Mouse (Mus musculus) brown adipose tissue, adult 24 weeks (tissue): ENCODE measurements around the gene Ptger4. TPM values are rescaled to one million over a fixed set of nuclear protein-coding genes. Genes with fewer than 3 reads are reported as not detected.
A peak's percentile ranks its signal among the peaks of the same experiment; 100 is the strongest.

ENCODE experiments used
- H3K27ac ChIP-seq: fragments of 200-500 bp; replicated peaks from 2 replicates; pipeline ENCODE4 v1.5.1; 2012; ENCODE audit warnings: low read depth, mild to moderate bottlenecking, low read length
- H3K4me1 ChIP-seq: fragments of 200-500 bp; 2 replicates; pipeline ENCODE4 v1.6.1; 2012; ENCODE audit warnings: low read length, mixed read lengths; ENCODE audit not compliant: control insufficient read depth, insufficient read depth, insufficient read length
- H3K4me3 ChIP-seq: fragments of 200-500 bp; 2 replicates; pipeline ENCODE4 v1.5.1; 2012; ENCODE audit warnings: low read depth, mild to moderate bottlenecking, low read length, moderate library complexity; ENCODE audit not compliant: insufficient read depth
- polyA plus RNA-seq: library from polyadenylated mRNA; stranded (reverse); fragments of >200 nt; gene quantifications from 2 replicates; pipeline ENCODE4 v1.2.4, GENCODE M21; 2012; ENCODE audit not compliant: missing spikeins, insufficient read depth, insufficient read length

The Ptger4 gene
- 2.6 and 3.1 TPM in 2 replicates for polyA plus RNA-seq

- Histone ChIP-seq H3K27ac (peak within 1 kb of the TSS; percentile 83), H3K4me1 (peaks cover 11% of the 10 kb centered on the region), H3K4me3 (peak within 1 kb of the TSS; percentile 90)
Measured at GRCm38 (mm10) chr15:5243959-5244905, at the start of gene Ptger4. Gene Ptger4 (minus strand): TSS chr15:5244187.

GRCm38 (mm10) chr15:5288412-5288811 is 44.4 kb upstream of the Ptger4 start:
- Histone ChIP-seq H3K4me3 (no peak overlapping the region), H3K4me1 (no peaks in the 10 kb centered on the region), H3K27ac (no peak overlapping the region)

GRCm38 (mm10) chr15:5287072-5287471 is 43.1 kb upstream of the Ptger4 start:
- Histone ChIP-seq H3K4me1 (no peaks in the 10 kb centered on the region), H3K4me3 (no peak overlapping the region), H3K27ac (no peak overlapping the region)

- Histone ChIP-seq H3K27ac (no peak overlapping the region), H3K4me1 (peaks cover 5% of the 10 kb centered on the region), H3K4me3 (no peak overlapping the region)
Measured at GRCm38 (mm10) chr15:5281316-5281715, 37.3 kb upstream of the Ptger4 start.

GRCm38 (mm10) chr15:5279831-5280230 is 35.8 kb upstream of the Ptger4 start:
- H3K4me3 ChIP-seq: no peak overlapping the region
- peaks cover 5% of the 10 kb centered on the region for H3K4me1 ChIP-seq
- H3K27ac ChIP-seq: peak overlapping the region; percentile 100

- Histone ChIP-seq H3K4me3 (no peak overlapping the region), H3K27ac (peak overlapping the region; percentile 43), H3K4me1 (peaks cover 5% of the 10 kb centered on the region)
Measured at GRCm38 (mm10) chr15:5278525-5278924, 34.5 kb upstream of the Ptger4 start.

GRCm38 (mm10) chr15:5273981-5274380 is 30.0 kb upstream of the Ptger4 start:
- Histone ChIP-seq H3K27ac (no peak overlapping the region), H3K4me1 (no peaks in the 10 kb centered on the region), H3K4me3 (no peak overlapping the region)

- no peaks in the 10 kb centered on the region for H3K4me1 ChIP-seq
- H3K4me3 ChIP-seq: no peak overlapping the region
- H3K27ac ChIP-seq: no peak overlapping the region
Measured at GRCm38 (mm10) chr15:5266095-5266494, 22.1 kb upstream of the Ptger4 start.

- Histone ChIP-seq H3K4me3 (no peak overlapping the region), H3K4me1 (no peaks in the 10 kb centered on the region), H3K27ac (peak overlapping the region; percentile 50)
Measured at GRCm38 (mm10) chr15:5262874-5263504, 19.0 kb upstream of the Ptger4 start.

- Histone ChIP-seq H3K4me3 (peak overlapping the region; percentile 41), H3K27ac (peak overlapping the region; percentile 42), H3K4me1 (no peaks in the 10 kb centered on the region)
Measured at GRCm38 (mm10) chr15:5262095-5262667, 18.2 kb upstream of the Ptger4 start.

GRCm38 (mm10) chr15:5261004-5261403 is 17.0 kb upstream of the Ptger4 start:
- H3K4me1 ChIP-seq: no peaks in the 10 kb centered on the region
- no peak overlapping the region for H3K27ac ChIP-seq
- H3K4me3 ChIP-seq: no peak overlapping the region

- H3K4me3 ChIP-seq: no peak overlapping the region
- no peaks in the 10 kb centered on the region for H3K4me1 ChIP-seq
- no peak overlapping the region for H3K27ac ChIP-seq
Measured at GRCm38 (mm10) chr15:5260183-5260582, 16.2 kb upstream of the Ptger4 start.

- Histone ChIP-seq H3K4me1 (no peaks in the 10 kb centered on the region), H3K27ac (no peak overlapping the region), H3K4me3 (no peak overlapping the region)
Measured at GRCm38 (mm10) chr15:5250182-5250581, 6.2 kb upstream of the Ptger4 start.

- H3K27ac ChIP-seq: peak overlapping the region; percentile 83
- H3K4me1 ChIP-seq: peaks cover 11% of the 10 kb centered on the region
- peak overlapping the region; percentile 90 for H3K4me3 ChIP-seq
Measured at GRCm38 (mm10) chr15:5243036-5243958, 690 bp downstream of the Ptger4 start.
